24 mouse cellular contexts compared by ENCODE assay signal in the genomic region with DNA sequence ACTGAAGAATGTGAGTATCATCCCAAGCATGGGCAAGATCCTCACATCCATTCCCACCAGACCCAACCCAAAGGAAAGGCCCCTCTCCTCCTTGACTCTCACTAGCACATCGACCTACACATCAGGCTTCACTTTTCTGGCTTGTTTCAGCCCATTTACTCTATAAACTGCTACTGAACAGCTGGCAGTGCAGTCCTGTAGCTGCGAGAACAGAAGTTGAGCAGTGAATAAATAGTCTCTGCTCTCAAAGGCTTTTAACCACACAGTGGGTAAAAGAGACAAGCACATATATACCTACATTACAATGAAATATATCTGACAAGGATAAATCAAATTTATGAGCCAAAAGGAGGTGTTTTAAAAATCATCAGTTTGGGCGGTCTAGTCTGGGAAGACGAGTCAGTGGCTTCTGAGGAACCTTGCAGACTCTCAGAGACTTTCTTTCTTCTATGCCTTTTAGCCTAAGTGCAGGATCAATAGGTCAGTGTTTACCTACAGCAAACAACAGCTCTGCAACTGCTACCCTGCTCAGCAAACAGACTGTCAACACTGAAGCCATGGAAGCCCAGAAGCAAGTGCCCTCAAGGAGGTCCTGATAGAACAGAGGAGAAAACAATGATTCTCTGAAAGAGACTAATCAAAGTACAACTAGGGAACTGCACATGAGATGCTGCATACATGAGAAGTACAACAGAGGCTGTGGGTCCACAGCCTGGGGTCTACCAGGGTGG.
"Had no signal": no experiment of that assay in that cellular context is flagged by ENCODE, and none has a peak within 500 bp of the region (broad histone marks: within the 10 kb centered on the region; RNA-seq: fewer than 3 reads in every experiment).

No protein-coding gene starts in this region.

- DNase-seq: kidney, adult 2 months; kidney, postnatal 25 days; layer of hippocampus, adult 9-11 months; lung, embryonic 14.5 days; retina, postnatal 1 day; right cerebral cortex, postnatal 25 days; thymus, adult 2 months; thymus, postnatal 14 days; thymus, postnatal 4 days had no signal

- H3K4me2 ChIP-seq: limb, embryonic 13.5 days; liver, embryonic 11.5 days; liver, embryonic 15.5 days; lung, embryonic 14.5 days; midbrain, embryonic 13.5 days; neural tube, embryonic 13.5 days had no signal

- H3K9me3 ChIP-seq: limb, embryonic 10.5 days; liver, embryonic 15.5 days; midbrain, embryonic 10.5 days; midbrain, embryonic 13.5 days; neural tube, embryonic 13.5 days had no signal

- H3K4me3 ChIP-seq: layer of hippocampus, adult 2 months; limb, embryonic 10.5 days; limb, embryonic 13.5 days; liver, embryonic 15.5 days; megakaryocyte, embryonic 14.5 days; midbrain, embryonic 10.5 days; midbrain, embryonic 13.5 days; myocyte; neural tube, embryonic 13.5 days had no signal

- H3K9ac ChIP-seq: limb, embryonic 13.5 days; liver, embryonic 15.5 days; lung, embryonic 14.5 days; midbrain, embryonic 13.5 days; neural tube, embryonic 13.5 days had no signal

- H3K27me3 ChIP-seq: limb, embryonic 13.5 days; liver, embryonic 15.5 days; megakaryocyte, embryonic 14.5 days; midbrain, embryonic 13.5 days; neural tube, embryonic 13.5 days had no signal

- H3K27ac ChIP-seq: kidney, postnatal 0 days; layer of hippocampus, adult 2 months; limb, embryonic 10.5 days; limb, embryonic 13.5 days; liver, embryonic 15.5 days; macrophage; midbrain, embryonic 10.5 days; midbrain, embryonic 13.5 days; neural tube, embryonic 13.5 days had no signal

- H3K4me1 ChIP-seq: limb, embryonic 10.5 days; limb, embryonic 13.5 days had no signal

- ATAC-seq: intestine, embryonic 16.5 days; lung, postnatal 0 days; midbrain, embryonic 13.5 days; midbrain, embryonic 16.5 days had no signal
